Mouse (Mus musculus): ENCODE results near the gene Pan2. TPM values are rescaled to one million over a fixed set of nuclear protein-coding genes. Genes with fewer than 3 reads are reported as not detected.
"Not testable (repeated sequence)": the region's sequence is repeated elsewhere in the genome, so short reads cannot be mapped to it uniquely, and the experiment has no call there.

The Pan2 gene
- polyA plus RNA-seq (2014; fragmentation: Nextera tagmentation; extraction: Ambion mirVana) = 33.4 and 36.2 TPM in 2 replicates

DNA sequence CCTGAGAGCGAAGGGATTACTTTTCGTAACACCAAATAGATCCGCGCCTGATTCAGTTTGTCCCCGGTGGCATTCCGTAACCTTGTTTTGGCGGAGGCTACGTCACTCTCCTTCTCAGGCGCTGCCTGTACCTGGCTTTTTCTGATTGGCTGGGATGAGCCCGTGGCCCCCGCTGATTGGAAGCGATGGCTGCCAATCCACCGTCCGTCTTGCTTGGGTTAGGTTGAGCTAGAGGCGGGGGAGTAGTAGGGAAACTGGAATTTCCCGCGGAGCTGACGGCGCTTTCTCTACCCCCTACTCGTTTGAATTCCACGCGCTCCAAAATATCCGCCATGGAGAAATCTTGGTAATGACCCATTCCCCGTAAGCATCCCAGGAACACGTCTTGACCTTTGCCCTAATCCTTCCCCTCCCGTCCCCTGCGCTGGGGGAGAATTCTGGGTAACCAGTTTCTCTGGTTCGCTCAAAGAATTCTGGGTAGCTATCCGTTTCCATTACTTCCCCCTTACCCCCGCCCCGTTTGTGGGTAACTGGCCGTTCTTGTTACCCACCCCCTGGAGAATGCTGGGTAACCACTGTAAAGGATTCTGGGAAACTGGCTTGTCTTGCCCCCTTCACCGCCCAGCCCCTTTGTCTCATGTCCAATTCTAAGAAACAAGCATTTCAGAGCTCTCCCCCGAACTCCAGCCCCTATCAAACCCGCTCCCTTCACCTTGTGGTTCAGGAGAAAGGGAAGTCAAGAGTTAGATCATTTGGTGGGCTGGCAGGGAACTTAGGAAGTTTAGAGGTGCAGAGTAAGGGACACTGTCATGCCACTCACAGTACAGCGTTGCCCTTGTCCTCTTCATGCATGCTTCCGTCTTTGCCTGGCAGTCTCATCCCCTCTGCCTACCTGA lies at the start of gene Pan2:
Gene Pan2 (plus strand): TSS at position 210 of the 896 bp plus-strand sequence.
- H3K4me2 ChIP-seq = peak within 1 kb of the TSS; percentile 89
- H3K4me3 ChIP-seq (ENCODE audit: low read depth, low read length) = peak within 1 kb of the TSS; percentile 66
- DNase-seq (peak; percentile 100), ATAC-seq (ENCODE audit: insufficient read depth) (peak; percentile 99)
- no peaks in the 10 kb centered on the region for H3K27me3 ChIP-seq (ENCODE audit: insufficient read depth, low read length)
- no peaks in the 10 kb centered on the region for H3K9me3 ChIP-seq (ENCODE audit: low read depth, low read length)
- H3K9ac ChIP-seq = peak within 1 kb of the TSS; percentile 94
- TF ChIP-seq CTCF (IDR thresholded peaks at IDR 0.05; ENCODE audit: low read depth) = no peak
- H3K27ac ChIP-seq (ENCODE audit: low read depth) = peak within 1 kb of the TSS; percentile 98
- H3K4me1 ChIP-seq (ENCODE audit: insufficient read depth) = peaks cover 9% of the 10 kb centered on the region; the same call in 1 of the 2 replicates
- WGBS = under 1% methylated on average over 37 of the region's 37 CpGs
- H3K36me3 ChIP-seq (ENCODE audit: insufficient read depth) = peaks cover 17% of the 10 kb centered on the region

GRCm38 (mm10) chr10:128253677-128254255 lies 49.4 kb upstream of the Pan2 start, which contains the start of gene Apon:
Gene Apon (plus strand): TSS chr10:128254096.
- TF ChIP-seq CTCF (IDR thresholded peaks at IDR 0.05; ENCODE audit: low read depth) = no peak
- H3K4me1 ChIP-seq (ENCODE audit: insufficient read depth) = no peaks in the 10 kb centered on the region
- 76% methylated on average over 4 of the region's 4 CpGs for WGBS
- no peak within 1 kb of the TSS for H3K9ac ChIP-seq
- H3K27me3 ChIP-seq (ENCODE audit: insufficient read depth, low read length) = no peaks in the 10 kb centered on the region
- no peak within 1 kb of the TSS for H3K4me2 ChIP-seq
- H3K36me3 ChIP-seq (ENCODE audit: insufficient read depth) = peaks cover 46% of the 10 kb centered on the region
- ATAC-seq (ENCODE audit: insufficient read depth) (no peak), DNase-seq (no peak)
- no peak within 1 kb of the TSS for H3K4me3 ChIP-seq (ENCODE audit: low read depth, low read length)
- H3K27ac ChIP-seq (ENCODE audit: low read depth) = no peak within 1 kb of the TSS
- no peaks in the 10 kb centered on the region for H3K9me3 ChIP-seq (ENCODE audit: low read depth, low read length)

DNA sequence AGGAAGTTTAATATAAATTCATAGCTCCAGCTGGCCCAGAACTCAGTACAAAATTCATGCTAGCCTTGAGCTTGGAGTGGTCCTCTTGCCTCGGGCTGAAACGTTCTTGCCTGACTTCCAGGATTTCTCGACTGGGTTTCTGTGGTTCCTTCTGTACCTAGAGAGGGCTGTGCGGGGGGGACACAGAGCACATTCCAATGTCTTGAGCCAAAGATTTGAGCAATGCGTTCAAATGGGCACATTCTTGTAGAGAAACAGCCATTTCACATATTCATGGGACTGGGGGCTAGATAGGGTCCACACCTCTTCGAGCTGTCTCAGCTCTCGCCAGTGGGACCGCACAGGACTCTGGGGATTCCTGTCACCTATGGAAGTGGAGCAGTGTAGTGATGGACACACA lies 47.2 kb upstream of the Pan2 start:
- DNase-seq = no peak
- 76% methylated on average over 8 of the region's 8 CpGs for WGBS
- no peak overlapping the region for H3K4me3 ChIP-seq (ENCODE audit: low read depth, low read length)
- H3K27me3 ChIP-seq (ENCODE audit: insufficient read depth, low read length) = no peaks in the 10 kb centered on the region
- H3K36me3 ChIP-seq (ENCODE audit: insufficient read depth) = peaks cover 25% of the 10 kb centered on the region
- H3K4me1 ChIP-seq (ENCODE audit: insufficient read depth) = no peaks in the 10 kb centered on the region
- TF ChIP-seq CTCF (IDR thresholded peaks at IDR 0.05; ENCODE audit: low read depth) = no peak
- H3K9ac ChIP-seq = no peak overlapping the region
- no peak overlapping the region for H3K27ac ChIP-seq (ENCODE audit: low read depth)
- no peaks in the 10 kb centered on the region for H3K9me3 ChIP-seq (ENCODE audit: low read depth, low read length)
- ATAC-seq (ENCODE audit: insufficient read depth) = no peak
- H3K4me2 ChIP-seq = no peak overlapping the region

GRCm38 (mm10) chr10:128256328-128256727 lies 46.8 kb upstream of the Pan2 start:
- Histone ChIP-seq H3K4me1 (ENCODE audit: insufficient read depth) (no peaks in the 10 kb centered on the region), H3K9me3 (ENCODE audit: low read depth, low read length) (no peaks in the 10 kb centered on the region), H3K36me3 (ENCODE audit: insufficient read depth) (peaks cover 21% of the 10 kb centered on the region), H3K9ac (no peak overlapping the region), H3K4me3 (ENCODE audit: low read depth, low read length) (no peak overlapping the region), H3K27ac (ENCODE audit: low read depth) (no peak overlapping the region), H3K4me2 (no peak overlapping the region), H3K27me3 (ENCODE audit: insufficient read depth, low read length) (no peaks in the 10 kb centered on the region)
- 70% methylated on average over 8 of the region's 8 CpGs for WGBS
- no peak for TF ChIP-seq CTCF (IDR thresholded peaks at IDR 0.05; ENCODE audit: low read depth)
- ATAC-seq (ENCODE audit: insufficient read depth) (no peak), DNase-seq (no peak)

DNA sequence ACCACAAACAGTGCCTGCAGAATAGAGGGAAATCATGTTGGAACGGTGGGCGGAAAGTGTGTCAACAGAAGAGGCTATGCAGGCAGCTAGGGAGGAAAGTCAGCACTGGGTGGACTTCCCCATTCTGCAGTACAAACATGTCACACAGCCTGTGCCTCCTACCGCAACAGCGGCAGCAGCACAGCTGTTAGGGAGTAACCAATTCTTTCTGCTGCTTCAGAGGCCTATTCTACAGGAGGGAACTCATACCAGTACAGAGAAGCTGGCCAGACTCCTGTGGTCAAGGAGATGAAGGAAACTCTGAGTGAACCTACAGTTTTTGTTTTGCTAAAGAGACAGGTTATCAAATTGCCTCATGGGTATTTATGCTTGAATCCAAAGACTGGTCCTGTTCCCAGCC lies 44.2 kb upstream of the Pan2 start:
- no peak overlapping the region for H3K27ac ChIP-seq (ENCODE audit: low read depth)
- WGBS = 74% methylated on average over 4 of the region's 4 CpGs
- no peaks in the 10 kb centered on the region for H3K4me1 ChIP-seq (ENCODE audit: insufficient read depth)
- no peak overlapping the region for H3K4me3 ChIP-seq (ENCODE audit: low read depth, low read length)
- H3K4me2 ChIP-seq = no peak overlapping the region
- H3K36me3 ChIP-seq (ENCODE audit: insufficient read depth) = no peaks in the 10 kb centered on the region
- no peak for TF ChIP-seq CTCF (IDR thresholded peaks at IDR 0.05; ENCODE audit: low read depth)
- H3K9me3 ChIP-seq (ENCODE audit: low read depth, low read length) = no peaks in the 10 kb centered on the region
- H3K27me3 ChIP-seq (ENCODE audit: insufficient read depth, low read length) = no peaks in the 10 kb centered on the region
- no peak for ATAC-seq (ENCODE audit: insufficient read depth)
- H3K9ac ChIP-seq = no peak overlapping the region
- no peak for DNase-seq

- no peaks in the 10 kb centered on the region for H3K27me3 ChIP-seq (ENCODE audit: insufficient read depth, low read length)
- H3K36me3 ChIP-seq (ENCODE audit: insufficient read depth) = no peaks in the 10 kb centered on the region
- H3K4me1 ChIP-seq (ENCODE audit: insufficient read depth) = no peaks in the 10 kb centered on the region
- no peak overlapping the region for H3K27ac ChIP-seq (ENCODE audit: low read depth)
- H3K9me3 ChIP-seq (ENCODE audit: low read depth, low read length) = no peaks in the 10 kb centered on the region
- WGBS = 81% methylated on average over 5 of the region's 5 CpGs
- no peak for DNase-seq
- H3K4me3 ChIP-seq (ENCODE audit: low read depth, low read length) = no peak overlapping the region
- no peak for ATAC-seq (ENCODE audit: insufficient read depth)
- no peak overlapping the region for H3K9ac ChIP-seq
- no peak for TF ChIP-seq CTCF (IDR thresholded peaks at IDR 0.05; ENCODE audit: low read depth)
- H3K4me2 ChIP-seq = no peak overlapping the region
Measured at GRCm38 (mm10) chr10:128259946-128260345, 43.2 kb upstream of the Pan2 start.

DNA sequence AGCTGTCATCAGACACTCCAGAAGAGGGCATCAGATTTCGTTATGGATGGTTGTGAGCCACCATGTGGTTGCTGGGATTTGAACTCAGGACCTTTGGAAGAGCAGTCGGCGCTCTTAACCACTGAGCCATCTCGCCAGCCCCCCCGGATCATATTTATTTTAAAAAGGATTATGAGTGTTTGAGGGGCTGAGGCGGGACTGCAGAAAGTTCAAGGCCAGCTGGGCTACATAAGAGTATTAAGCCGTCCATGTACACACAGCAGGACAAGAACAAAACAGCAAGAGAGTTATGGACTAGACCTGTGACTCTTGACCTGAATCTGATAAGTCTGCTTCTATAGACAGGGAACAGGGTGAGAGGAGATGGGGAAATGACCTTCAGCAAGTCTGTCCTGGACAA lies 42.8 kb upstream of the Pan2 start:
- H3K4me3 ChIP-seq (ENCODE audit: low read depth, low read length); H3K4me2 ChIP-seq; H3K36me3 ChIP-seq (ENCODE audit: insufficient read depth); H3K27me3 ChIP-seq (ENCODE audit: insufficient read depth, low read length); H3K9ac ChIP-seq; H3K4me1 ChIP-seq (ENCODE audit: insufficient read depth); DNase-seq; H3K9me3 ChIP-seq (ENCODE audit: low read depth, low read length); H3K27ac ChIP-seq (ENCODE audit: low read depth); ATAC-seq (ENCODE audit: insufficient read depth): not testable (repeated sequence)
- WGBS = 70% methylated on average over 7 of the region's 7 CpGs
